Mouse (Mus musculus): ENCODE results near the gene Mypn. TPM values are rescaled to one million over a fixed set of nuclear protein-coding genes. Genes with fewer than 3 reads are reported as not detected.

The Mypn gene
- polyA plus RNA-seq, 1 experiment = not detected

DNA sequence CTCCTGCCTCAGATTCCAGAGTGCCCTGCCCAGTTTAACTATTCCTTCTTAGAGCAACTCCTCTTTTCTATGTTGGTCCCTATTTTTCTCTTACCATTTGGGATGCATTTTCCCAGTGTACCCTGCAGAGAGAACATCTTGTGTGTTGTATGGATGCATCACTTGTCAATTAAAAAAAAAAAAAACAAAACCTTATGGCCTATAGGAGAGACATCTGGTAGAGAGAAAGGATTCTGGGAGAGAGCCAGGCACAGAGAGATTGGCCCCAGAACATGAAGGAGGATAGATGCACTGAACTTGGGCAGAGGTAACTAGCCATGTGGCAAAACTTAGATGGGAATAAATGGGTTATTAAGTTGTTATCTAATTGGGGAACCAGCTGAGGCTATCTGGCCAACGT is 22.6 kb downstream of the Mypn start:
- Histone ChIP-seq H3K36me3 (ENCODE audit: control insufficient read depth, insufficient read depth, low read length) (no peaks in the 10 kb centered on the region), H3K27ac (ENCODE audit: insufficient read depth, low read length) (no peak overlapping the region), H3K27me3 (ENCODE audit: control insufficient read depth, insufficient read depth, low read length) (no peaks in the 10 kb centered on the region), H3K4me1 (ENCODE audit: control insufficient read depth, insufficient read depth, insufficient read length) (peaks cover 6% of the 10 kb centered on the region; the same call in 1 of the 2 replicates), H3K4me3 (ENCODE audit: extremely low read depth, insufficient read depth, insufficient read length) (no peak overlapping the region)
- DNase-seq (ENCODE audit: low read depth in 1 of 2, low spot score in 2 of 2) = no peak
- TF ChIP-seq POLR2A (IDR thresholded peaks at IDR 0.05; ENCODE audit: low read depth, low read length) (no peak), CTCF (IDR thresholded peaks at IDR 0.05; ENCODE audit: extremely low read depth, insufficient read depth, insufficient read length, insufficient replicate concordance) (no peak)
- 89% methylated on average over 1 of the region's 1 CpGs for WGBS

DNA sequence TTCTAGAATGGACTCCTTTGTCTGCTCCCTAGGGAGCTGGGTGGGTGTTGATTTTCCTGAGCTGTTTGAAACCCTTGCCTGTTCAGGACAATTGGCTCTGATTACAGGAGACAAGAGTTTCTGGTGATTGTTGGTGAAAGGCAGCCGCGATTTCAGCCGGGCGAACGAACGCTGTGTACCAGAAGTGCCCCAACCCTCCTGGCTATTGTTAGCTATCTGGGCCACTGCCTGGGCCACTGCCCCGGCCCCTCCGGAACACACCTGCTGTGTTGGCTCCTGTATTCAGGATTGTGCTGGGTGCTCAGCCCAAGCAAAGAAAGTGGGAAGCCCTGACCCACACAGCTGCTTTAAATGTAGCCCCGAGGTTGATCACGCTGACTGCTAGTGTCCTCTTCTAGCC is 24.2 kb downstream of the Mypn start:
- no peak for DNase-seq (ENCODE audit: low read depth in 1 of 2, low spot score in 2 of 2)
- no peak overlapping the region for H3K27ac ChIP-seq (ENCODE audit: insufficient read depth, low read length)
- H3K4me3 ChIP-seq (ENCODE audit: extremely low read depth, insufficient read depth, insufficient read length) = no peak overlapping the region
- H3K36me3 ChIP-seq (ENCODE audit: control insufficient read depth, insufficient read depth, low read length) = no peaks in the 10 kb centered on the region
- H3K4me1 ChIP-seq (ENCODE audit: control insufficient read depth, insufficient read depth, insufficient read length) = peaks cover 13% of the 10 kb centered on the region; the same call in 1 of the 2 replicates
- TF ChIP-seq POLR2A (IDR thresholded peaks at IDR 0.05; ENCODE audit: low read depth, low read length) (no peak), CTCF (IDR thresholded peaks at IDR 0.05; ENCODE audit: extremely low read depth, insufficient read depth, insufficient read length, insufficient replicate concordance) (no peak)
- whole genome bisulfite sequencing = 93% methylated on average over 10 of the region's 10 CpGs
- H3K27me3 ChIP-seq (ENCODE audit: control insufficient read depth, insufficient read depth, low read length) = no peaks in the 10 kb centered on the region

DNA sequence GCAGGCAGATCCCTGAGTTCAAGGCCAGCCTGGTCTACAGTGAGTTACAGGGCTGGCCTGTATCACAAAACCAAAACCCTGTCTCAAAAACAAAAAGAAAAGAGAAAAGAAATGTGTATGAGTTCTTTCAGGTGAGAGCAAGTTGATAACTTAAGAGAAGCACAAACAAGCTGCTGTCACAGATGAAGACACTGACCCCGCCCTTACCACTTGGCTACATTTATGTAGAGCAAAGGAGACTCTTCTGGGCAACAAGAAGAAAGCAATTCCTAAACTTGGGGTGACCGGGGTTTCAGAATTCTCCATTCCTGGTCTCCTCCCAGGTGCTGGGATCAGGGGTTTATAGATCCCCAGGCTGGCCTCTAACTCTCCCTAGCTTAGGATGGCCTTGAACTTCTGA is 25.4 kb downstream of the Mypn start:
- peak overlapping the region; percentile 24 for H3K27ac ChIP-seq (ENCODE audit: insufficient read depth, low read length)
- WGBS = 81% methylated on average over 2 of the region's 2 CpGs
- no peak overlapping the region for H3K4me3 ChIP-seq (ENCODE audit: extremely low read depth, insufficient read depth, insufficient read length)
- peak in 1 of 2 experiments; percentile 29 for DNase-seq (ENCODE audit: low read depth in 1 of 2, low spot score in 2 of 2)
- H3K36me3 ChIP-seq (ENCODE audit: control insufficient read depth, insufficient read depth, low read length) = no peaks in the 10 kb centered on the region
- peaks cover 13% of the 10 kb centered on the region; the same call in 1 of the 2 replicates for H3K4me1 ChIP-seq (ENCODE audit: control insufficient read depth, insufficient read depth, insufficient read length)
- H3K27me3 ChIP-seq (ENCODE audit: control insufficient read depth, insufficient read depth, low read length) = no peaks in the 10 kb centered on the region
- TF ChIP-seq CTCF (IDR thresholded peaks at IDR 0.05; ENCODE audit: extremely low read depth, insufficient read depth, insufficient read length, insufficient replicate concordance) (no peak), POLR2A (IDR thresholded peaks at IDR 0.05; ENCODE audit: low read depth, low read length) (no peak)

DNA sequence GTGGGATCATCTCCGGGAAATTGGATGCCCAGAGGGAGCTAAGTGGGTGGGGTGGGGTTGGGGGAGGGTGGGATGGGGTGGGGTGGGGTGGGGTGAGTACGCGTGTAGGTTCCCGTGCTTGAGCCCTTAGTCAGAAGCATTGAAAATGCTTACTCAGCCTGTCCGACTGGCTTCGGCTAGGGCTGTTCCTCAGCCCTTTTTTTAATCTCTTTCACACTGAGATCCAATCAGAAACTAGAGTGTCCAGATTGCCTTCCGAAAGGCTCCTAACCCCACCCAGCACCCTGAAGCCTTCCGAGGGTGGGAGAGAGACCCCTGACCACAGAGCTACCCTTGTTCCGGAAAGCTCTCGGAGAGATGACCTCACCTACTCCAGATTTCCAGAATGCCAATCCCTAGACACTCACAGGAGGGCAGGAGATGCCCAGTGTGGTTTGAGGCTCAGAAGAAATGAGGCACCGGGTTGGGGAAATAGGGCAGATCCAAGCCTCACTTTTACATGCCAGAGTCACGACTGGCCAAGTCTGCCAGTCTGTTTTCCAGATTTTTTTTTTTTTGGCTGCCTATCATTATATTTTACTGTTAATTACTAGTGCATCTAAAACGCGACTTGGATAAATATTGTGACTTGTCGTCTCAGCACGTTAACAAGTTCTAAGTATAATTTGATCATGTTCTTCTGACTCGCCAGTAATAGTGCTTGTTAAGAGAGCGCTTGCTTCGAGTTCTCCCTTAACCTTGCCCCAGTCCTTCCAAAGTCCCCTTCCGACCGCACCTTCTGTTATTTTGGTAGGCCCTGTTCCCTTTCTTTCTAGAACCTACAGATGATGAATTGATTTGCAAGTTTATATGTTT is 26.2 kb downstream of the Mypn start:
- Histone ChIP-seq H3K36me3 (ENCODE audit: control insufficient read depth, insufficient read depth, low read length) (no peaks in the 10 kb centered on the region), H3K4me1 (ENCODE audit: control insufficient read depth, insufficient read depth, insufficient read length) (peaks cover 13% of the 10 kb centered on the region; the same call in 1 of the 2 replicates), H3K4me3 (ENCODE audit: extremely low read depth, insufficient read depth, insufficient read length) (peak overlapping the region; percentile 42; the same call in 1 of the 2 replicates), H3K27me3 (ENCODE audit: control insufficient read depth, insufficient read depth, low read length) (no peaks in the 10 kb centered on the region), H3K27ac (ENCODE audit: insufficient read depth, low read length) (peak overlapping the region; percentile 83)
- 60% methylated on average over 21 of the region's 21 CpGs for WGBS
- no peak for DNase-seq (ENCODE audit: low read depth in 1 of 2, low spot score in 2 of 2)
- TF ChIP-seq POLR2A (IDR thresholded peaks at IDR 0.05; ENCODE audit: low read depth, low read length) (no peak), CTCF (IDR thresholded peaks at IDR 0.05; ENCODE audit: extremely low read depth, insufficient read depth, insufficient read length, insufficient replicate concordance) (no peak)

DNA sequence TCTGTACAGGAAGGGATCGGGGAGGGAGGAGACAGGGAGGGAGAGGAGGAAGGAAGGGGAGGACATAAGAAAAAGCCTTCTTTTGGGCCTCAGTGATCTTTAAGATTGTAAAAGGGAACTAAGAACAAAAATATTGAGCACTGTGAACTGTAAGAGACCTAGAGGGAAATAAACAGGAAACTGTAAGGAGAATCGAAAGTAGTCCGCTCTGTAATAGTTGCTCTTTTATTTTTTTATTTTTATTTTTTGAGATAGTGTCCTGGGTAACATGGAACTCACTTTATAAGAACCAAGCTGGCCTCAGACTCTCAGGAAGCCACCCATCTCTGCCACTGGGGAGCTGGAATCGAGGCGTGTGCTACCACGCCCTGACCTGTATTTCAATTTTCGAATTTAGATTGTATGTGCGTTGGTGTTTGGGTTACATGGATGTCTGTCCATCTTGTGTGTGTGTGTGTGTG is 27.3 kb downstream of the Mypn start:
- Histone ChIP-seq H3K36me3 (ENCODE audit: control insufficient read depth, insufficient read depth, low read length) (no peaks in the 10 kb centered on the region), H3K4me3 (ENCODE audit: extremely low read depth, insufficient read depth, insufficient read length) (peak overlapping the region; percentile 64), H3K4me1 (ENCODE audit: control insufficient read depth, insufficient read depth, insufficient read length) (peaks cover 13% of the 10 kb centered on the region; the same call in 1 of the 2 replicates), H3K27ac (ENCODE audit: insufficient read depth, low read length) (peak overlapping the region; percentile 96), H3K27me3 (ENCODE audit: control insufficient read depth, insufficient read depth, low read length) (no peaks in the 10 kb centered on the region)
- WGBS = 2% methylated on average over 8 of the region's 8 CpGs
- TF ChIP-seq POLR2A (IDR thresholded peaks at IDR 0.05; ENCODE audit: low read depth, low read length) = peak; percentile 2; the same call in 1 of the 2 replicates
- TF ChIP-seq CTCF (IDR thresholded peaks at IDR 0.05; ENCODE audit: extremely low read depth, insufficient read depth, insufficient read length, insufficient replicate concordance) = no peak
- peak in 1 of 2 experiments; percentile 64 for DNase-seq (ENCODE audit: low read depth in 1 of 2, low spot score in 2 of 2)

DNA sequence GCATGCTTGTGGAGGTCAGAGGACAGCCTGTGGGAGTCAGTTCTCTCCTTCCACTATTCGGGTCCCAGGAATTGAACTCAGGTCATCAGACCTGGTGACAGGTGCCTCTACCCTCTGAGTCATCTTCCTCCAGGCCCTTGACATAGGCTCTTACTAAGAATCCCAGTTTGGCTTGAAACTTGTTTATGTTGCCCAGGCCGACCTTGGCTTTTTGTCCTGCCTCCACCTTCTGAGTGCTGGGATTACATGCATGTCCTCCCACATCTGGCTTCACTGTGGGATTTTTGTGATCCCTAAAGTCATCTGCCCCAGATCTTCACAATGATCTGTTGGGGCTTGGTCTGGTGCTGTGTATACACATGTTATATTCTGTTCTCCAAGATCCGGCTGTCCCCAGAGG is 31.7 kb downstream of the Mypn start:
- no peak overlapping the region for H3K4me3 ChIP-seq (ENCODE audit: extremely low read depth, insufficient read depth, insufficient read length)

More for the DNA sequence above, 31.7 kb downstream of the Mypn start:
- Histone ChIP-seq H3K27me3 (ENCODE audit: control insufficient read depth, insufficient read depth, low read length) (no peaks in the 10 kb centered on the region), H3K36me3 (ENCODE audit: control insufficient read depth, insufficient read depth, low read length) (no peaks in the 10 kb centered on the region), H3K27ac (ENCODE audit: insufficient read depth, low read length) (no peak overlapping the region), H3K4me1 (ENCODE audit: control insufficient read depth, insufficient read depth, insufficient read length) (peaks cover 7% of the 10 kb centered on the region; the same call in 1 of the 2 replicates)
- DNase-seq (ENCODE audit: low read depth in 1 of 2, low spot score in 2 of 2) = no peak
- WGBS = 94% methylated on average over 3 of the region's 3 CpGs
- TF ChIP-seq CTCF (IDR thresholded peaks at IDR 0.05; ENCODE audit: extremely low read depth, insufficient read depth, insufficient read length, insufficient replicate concordance) (no peak), POLR2A (IDR thresholded peaks at IDR 0.05; ENCODE audit: low read depth, low read length) (no peak)

Measured in spleen, adult 2 months (tissue).